Mouse (Mus musculus) thymus, adult 2 months (tissue): ENCODE data around the gene Eif3k. TPM values are rescaled to one million over a fixed set of nuclear protein-coding genes. Genes with fewer than 3 reads are reported as not detected.
A peak's percentile ranks its signal among the peaks of the same experiment; 100 is the strongest.
"Not testable (repeated sequence)": the region's sequence is repeated elsewhere in the genome, so short reads cannot be mapped to it uniquely, and the experiment has no call there.

Experiments used
- DNase-seq: peaks from one replicate; pipeline ENCODE4 v3.0.0; 2021
- H3K27ac ChIP-seq: fragments of 200-500 bp; 2 replicates; pipeline ENCODE4 v1.5.1; 2012; ENCODE audit warnings: low read length, control low read depth; ENCODE audit not compliant: control insufficient read depth, insufficient read depth
- H3K27me3 ChIP-seq: fragments of 200-500 bp; 2 replicates; pipeline ENCODE4 v1.6.1; 2012; ENCODE audit warnings: mild to moderate bottlenecking, low read length, moderate library complexity, mixed read lengths; ENCODE audit not compliant: control insufficient read depth, insufficient read depth
- H3K36me3 ChIP-seq: fragments of 200-500 bp; 2 replicates; pipeline ENCODE4 v1.6.1; 2012; ENCODE audit warnings: mild to moderate bottlenecking, low read length, moderate library complexity; ENCODE audit not compliant: control insufficient read depth, insufficient read depth
- H3K4me1 ChIP-seq: fragments of 200-500 bp; replicated peaks from 2 replicates; pipeline ENCODE4 v1.6.1; 2012; ENCODE audit warnings: low read length; ENCODE audit not compliant: control insufficient read depth, insufficient read depth
- H3K4me3 ChIP-seq: fragments of 200-500 bp; 2 replicates; pipeline ENCODE4 v1.5.1; 2012; ENCODE audit warnings: mild to moderate bottlenecking, low read length, control low read depth, moderate library complexity; ENCODE audit not compliant: control insufficient read depth, insufficient read depth
- CTCF ChIP-seq: fragments of 200-500 bp; IDR thresholded peaks from 2 replicates; pipeline ENCODE4 v1.5.1; 2012; ENCODE audit warnings: mild to moderate bottlenecking, control low read depth, low read length, moderate library complexity, borderline replicate concordance; ENCODE audit not compliant: control insufficient read depth, poor library complexity, insufficient read depth; ENCODE audit errors: extremely low read depth
- POLR2A ChIP-seq: fragments of 200-500 bp; IDR thresholded peaks from 2 replicates; pipeline ENCODE4 v1.6.1; 2012; ENCODE audit warnings: mild to moderate bottlenecking, low read length, control low read depth, moderate library complexity; ENCODE audit not compliant: control insufficient read depth, poor library complexity, insufficient read depth; ENCODE audit errors: extremely low read depth
- WGBS: fragments of 180-500 bp; shearing (Covaris S2); methylation state at CpG from one replicate; pipeline ENCODE4 v1.1.7; 2018; 5-methylcytosine and 5-hydroxymethylcytosine counted together
- polyA plus RNA-seq: library from polyadenylated mRNA; depleted of rRNA; stranded (reverse); fragments of >200 nt; gene quantifications from 2 replicates; pipeline ENCODE4 v1.2.3, GENCODE M21; 2012

The Eif3k gene
- polyA plus RNA-seq, 1 experiment: 396 TPM

DNA sequence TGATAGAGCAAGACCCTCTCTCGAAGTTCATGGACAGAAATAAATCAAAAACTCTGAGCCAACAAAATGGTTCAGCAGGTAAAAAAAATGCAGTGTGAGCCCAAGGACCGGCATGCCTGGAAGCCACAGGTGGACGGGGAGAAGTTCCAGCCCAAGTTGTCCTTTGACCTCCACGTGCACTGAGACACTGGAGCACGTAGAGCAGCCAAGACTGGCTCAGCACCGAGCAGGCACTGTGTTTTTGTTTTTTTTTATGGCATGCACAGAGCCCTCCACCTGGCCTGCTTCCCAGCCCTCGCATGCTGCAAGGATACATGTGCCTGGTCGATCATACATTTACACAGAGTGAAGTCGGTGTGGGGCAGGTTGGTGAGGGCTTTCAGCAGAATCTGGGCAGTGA lies 4.1 kb downstream of the Eif3k start:
- DNase-seq: no peak

DNA sequence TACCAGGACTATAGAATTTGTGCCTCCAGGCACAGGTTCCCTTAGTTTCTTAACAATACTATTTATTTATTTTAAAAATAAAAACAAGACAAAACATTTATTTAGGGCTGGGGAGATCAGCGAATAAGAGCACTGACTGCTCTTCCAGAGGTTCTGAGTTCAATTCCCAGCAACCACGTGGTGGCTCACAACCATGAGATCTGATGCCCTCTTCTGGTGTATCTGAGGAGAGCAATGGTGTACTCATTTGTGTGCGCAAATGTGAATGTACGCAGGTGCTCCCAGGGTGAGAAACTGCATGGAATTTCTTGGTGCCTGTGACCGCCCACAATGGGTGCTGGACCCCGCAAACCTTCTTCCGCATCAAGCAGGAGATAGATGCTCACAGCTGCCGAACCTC lies 8.6 kb downstream of the Eif3k start:
- H3K4me3 ChIP-seq: no peak overlapping the region
- 86% methylated on average over 8 of the region's 8 CpGs for WGBS
- peaks cover 46% of the 10 kb centered on the region for H3K36me3 ChIP-seq
- TF ChIP-seq POLR2A (no peak), CTCF (peak; percentile 14; the same call in 1 of the 2 replicates)
- no peaks in the 10 kb centered on the region for H3K27me3 ChIP-seq
- no peaks in the 10 kb centered on the region for H3K4me1 ChIP-seq
- H3K27ac ChIP-seq: no peak overlapping the region
- peak; percentile 31 for DNase-seq

More for the DNA sequence above, 4.1 kb downstream of the Eif3k start:
- H3K27me3 ChIP-seq: no peaks in the 10 kb centered on the region
- TF ChIP-seq CTCF (no peak), POLR2A (no peak)
- H3K27ac ChIP-seq: no peak overlapping the region
- H3K4me1 ChIP-seq: peaks cover 3% of the 10 kb centered on the region
- WGBS: 95% methylated on average over 9 of the region's 9 CpGs
- peaks cover 50% of the 10 kb centered on the region for H3K36me3 ChIP-seq
- H3K4me3 ChIP-seq: no peak overlapping the region

DNA sequence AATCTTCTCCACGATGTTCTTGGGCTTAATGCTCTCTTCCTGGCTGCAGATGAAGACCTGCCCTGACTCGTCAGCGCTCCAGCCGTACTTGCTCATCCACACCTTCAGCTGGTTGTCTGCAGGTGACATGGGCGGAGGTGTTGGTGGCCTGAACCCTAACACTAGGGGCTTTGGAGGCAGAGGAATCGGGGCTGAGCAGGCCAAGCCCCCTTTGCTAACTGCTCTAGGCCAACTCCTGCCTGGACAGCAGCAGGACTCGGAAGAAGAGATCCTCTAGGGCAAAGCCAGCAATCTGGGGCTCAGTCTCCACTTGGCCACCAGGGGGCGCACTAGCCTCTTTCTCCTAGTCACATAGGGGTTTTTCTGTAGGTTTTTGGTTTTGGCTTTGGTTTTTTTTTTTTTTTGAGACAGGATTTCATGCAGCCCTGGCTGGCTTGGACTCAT lies 9.1 kb downstream of the Eif3k start:
- TF ChIP-seq CTCF: peak; percentile 85
- TF ChIP-seq POLR2A: no peak
- Histone ChIP-seq H3K27ac (no peak overlapping the region), H3K4me1 (no peaks in the 10 kb centered on the region), H3K27me3 (no peaks in the 10 kb centered on the region), H3K4me3 (no peak overlapping the region), H3K36me3 (peaks cover 42% of the 10 kb centered on the region)
- 75% methylated on average over 8 of the region's 8 CpGs for WGBS
- DNase-seq: peak; percentile 79

DNA sequence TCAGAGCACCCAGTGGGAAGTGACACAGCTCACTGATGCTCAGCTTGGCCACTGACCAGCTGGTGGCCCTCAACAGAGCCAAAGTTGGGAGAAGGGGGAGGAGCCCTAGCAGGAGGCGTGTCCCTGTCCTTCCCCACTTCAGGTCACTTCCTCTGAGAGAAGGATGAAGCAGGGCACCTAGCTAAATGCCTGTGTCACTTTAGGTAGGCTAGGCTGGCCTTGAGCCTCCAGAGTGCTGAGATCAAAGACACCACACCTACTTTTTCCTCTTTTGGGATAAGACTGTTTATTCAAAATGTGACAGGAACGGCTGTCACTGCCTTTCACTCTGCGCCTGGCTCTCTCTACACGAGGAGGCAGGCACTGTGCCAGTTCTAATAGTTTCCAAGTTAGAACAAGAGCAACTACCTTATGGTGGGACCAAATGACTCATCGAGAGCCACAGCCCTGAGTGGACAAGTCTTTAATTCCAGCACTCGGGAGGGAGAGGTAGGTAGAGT lies 9.8 kb downstream of the Eif3k start:
- 87% methylated on average over 6 of the region's 6 CpGs for WGBS
- TF ChIP-seq POLR2A (no peak), CTCF (no peak)
- H3K27ac ChIP-seq: no peak overlapping the region

DNA sequence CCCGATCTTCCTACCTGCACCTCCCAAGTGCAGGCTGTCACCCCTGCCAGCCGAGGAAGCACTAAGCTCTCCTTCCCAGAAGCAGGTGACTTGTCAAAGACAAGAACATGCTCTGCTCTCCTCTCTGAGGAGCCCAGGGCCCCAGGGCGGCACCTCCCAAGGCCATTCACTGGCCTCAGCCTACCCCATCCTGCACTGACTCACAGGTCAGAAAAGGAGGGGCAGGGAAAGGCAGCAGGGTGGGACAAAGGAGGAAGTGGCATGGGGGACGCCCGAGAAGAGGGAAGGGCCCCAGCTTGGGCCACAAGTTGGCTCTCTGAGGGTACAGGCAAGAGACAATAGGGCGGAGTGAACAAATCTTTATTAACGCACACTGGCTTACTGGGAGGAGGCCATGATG lies 10.6 kb downstream of the Eif3k start:
- no peaks in the 10 kb centered on the region for H3K4me1 ChIP-seq
- DNase-seq: no peak
- no peak overlapping the region for H3K4me3 ChIP-seq
- WGBS: 83% methylated on average over 7 of the region's 7 CpGs
- no peak overlapping the region for H3K27ac ChIP-seq
- H3K27me3 ChIP-seq: no peaks in the 10 kb centered on the region
- TF ChIP-seq CTCF (no peak), POLR2A (no peak)
- peaks cover 29% of the 10 kb centered on the region for H3K36me3 ChIP-seq

More for the DNA sequence above, 9.8 kb downstream of the Eif3k start:
- no peaks in the 10 kb centered on the region for H3K27me3 ChIP-seq
- H3K36me3 ChIP-seq: peaks cover 34% of the 10 kb centered on the region
- no peak for DNase-seq
- H3K4me3 ChIP-seq: no peak overlapping the region
- no peaks in the 10 kb centered on the region for H3K4me1 ChIP-seq

DNA sequence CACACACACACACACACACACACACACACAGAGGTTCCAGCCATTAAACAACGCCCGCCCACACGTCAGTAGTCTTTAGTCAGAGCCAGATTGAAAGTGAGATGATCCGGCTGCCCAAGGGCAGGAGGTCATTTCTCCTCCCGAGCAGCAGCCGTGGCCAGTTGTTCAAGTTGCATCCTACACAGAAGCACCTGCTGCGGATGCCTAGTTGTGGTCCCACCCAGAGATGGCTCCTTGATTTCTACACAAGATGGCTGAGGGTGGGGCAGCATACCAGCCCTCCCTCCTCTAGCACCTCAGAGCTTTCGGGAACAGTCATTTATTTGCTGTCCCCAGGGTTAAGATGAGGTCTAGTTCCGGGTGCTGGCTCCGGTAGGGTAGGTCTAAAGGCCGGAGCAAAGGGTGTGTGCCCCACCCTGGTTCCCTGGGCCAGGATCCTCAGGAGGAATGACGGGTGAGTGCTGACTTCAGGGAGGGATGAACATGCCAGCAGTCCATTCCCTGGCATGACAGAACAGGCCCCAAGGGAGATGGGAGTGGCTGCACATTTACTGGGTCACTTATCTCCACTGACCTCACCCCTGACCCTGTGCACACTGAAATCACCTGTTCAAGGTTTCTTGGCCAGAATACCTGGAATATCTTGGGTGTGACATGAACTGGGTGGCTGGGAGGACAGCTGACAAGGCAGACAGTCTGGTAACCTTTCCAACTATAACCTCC lies 11.8 kb downstream of the Eif3k start:
- TF ChIP-seq POLR2A (no peak), CTCF (no peak)
- no peak for DNase-seq
- Histone ChIP-seq H3K4me3 (no peak overlapping the region), H3K27me3 (no peaks in the 10 kb centered on the region), H3K4me1 (no peaks in the 10 kb centered on the region), H3K27ac (no peak overlapping the region), H3K36me3 (peaks cover 25% of the 10 kb centered on the region)
- 92% methylated on average over 12 of the region's 12 CpGs for WGBS

DNA sequence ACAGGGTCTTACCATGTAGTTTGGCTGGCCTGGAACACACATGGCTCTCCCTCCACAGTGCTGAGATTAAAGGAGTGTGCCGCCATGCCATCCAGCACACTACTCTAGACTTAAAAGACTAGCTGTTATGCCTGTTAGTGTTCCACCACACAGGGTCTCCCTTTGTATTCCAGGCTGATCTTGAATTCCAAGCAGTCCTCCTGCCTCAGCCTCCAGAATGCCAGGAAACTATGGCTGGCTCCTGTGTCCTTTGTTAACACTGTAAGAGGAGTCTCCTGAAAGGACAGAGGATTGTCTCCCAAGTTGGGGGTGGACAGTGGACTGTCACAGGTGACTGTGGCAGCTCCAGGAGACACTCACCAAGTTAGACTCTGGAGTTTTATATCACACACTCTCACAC lies 12.4 kb downstream of the Eif3k start:
- H3K36me3 ChIP-seq: peaks cover 22% of the 10 kb centered on the region
- no peaks in the 10 kb centered on the region for H3K4me1 ChIP-seq
- no peak overlapping the region for H3K4me3 ChIP-seq
- no peak overlapping the region for H3K27ac ChIP-seq
- WGBS: 97% methylated on average over 1 of the region's 1 CpGs
- TF ChIP-seq CTCF (no peak), POLR2A (no peak)
- H3K27me3 ChIP-seq: no peaks in the 10 kb centered on the region
- no peak for DNase-seq

DNA sequence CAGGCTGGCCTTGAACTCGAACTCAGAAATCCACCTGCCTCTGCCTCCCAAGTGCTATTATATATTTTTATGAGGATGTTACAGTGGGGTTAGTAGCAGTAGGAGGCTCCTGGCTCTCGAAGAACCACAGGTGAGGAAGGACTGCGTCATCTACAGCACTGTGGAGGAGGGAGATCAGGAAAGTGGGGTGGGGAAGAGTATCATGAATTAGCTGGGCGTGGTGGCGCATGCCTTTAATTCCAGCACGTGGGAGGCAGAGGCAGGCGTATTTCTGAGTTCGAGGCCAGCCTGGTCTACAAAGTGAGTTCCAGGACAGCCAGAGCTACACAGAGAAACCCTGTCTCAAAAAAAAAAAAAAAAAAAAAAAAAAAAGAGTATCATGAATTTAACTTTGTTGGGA lies 13.5 kb downstream of the Eif3k start:
- WGBS: 96% methylated on average over 8 of the region's 8 CpGs
- peaks cover 10% of the 10 kb centered on the region for H3K36me3 ChIP-seq

More for the DNA sequence above, 13.5 kb downstream of the Eif3k start:
- H3K27me3 ChIP-seq, H3K27ac ChIP-seq, H3K4me1 ChIP-seq, H3K4me3 ChIP-seq, DNase-seq: not testable (repeated sequence)
